Mouse (Mus musculus) erythroblast, embryonic 14.5 days (primary cell): ENCODE measurements around the gene Ube4b. TPM values are rescaled to one million over a fixed set of nuclear protein-coding genes. Genes with fewer than 3 reads are reported as not detected.

Source experiments
- H3K27me3 ChIP-seq: 2 replicates; pipeline ENCODE4 v1.6.1; 2012; ENCODE audit warnings: inconsistent platforms; ENCODE audit not compliant: control insufficient read depth
- H3K36me3 ChIP-seq: 2 replicates; pipeline ENCODE4 v1.6.1; 2012; ENCODE audit warnings: mild to moderate bottlenecking, inconsistent platforms; ENCODE audit not compliant: control insufficient read depth
- H3K4me1 ChIP-seq: 2 replicates; pipeline ENCODE4 v1.6.1; 2012; ENCODE audit warnings: inconsistent platforms; ENCODE audit not compliant: control insufficient read depth
- H3K4me3 ChIP-seq: replicated peaks from 2 replicates; pipeline ENCODE3; 2012; ENCODE audit warnings: moderate library complexity, mild to moderate bottlenecking, inconsistent platforms
- H3K9me3 ChIP-seq: 2 replicates; pipeline ENCODE4 v1.6.1; 2012; ENCODE audit warnings: low read length, inconsistent platforms, mixed read lengths; ENCODE audit not compliant: control insufficient read depth
- GATA1 ChIP-seq: IDR thresholded peaks from 2 replicates; pipeline ENCODE4 v1.6.1; 2012; ENCODE audit warnings: low read length, inconsistent platforms, mixed read lengths
- TAL1 ChIP-seq: IDR thresholded peaks from 3 replicates; pipeline ENCODE4 v1.6.1; 2012; ENCODE audit warnings: low read length, inconsistent platforms, mixed read lengths
- polyA plus RNA-seq: library from polyadenylated mRNA; stranded (reverse); fragments of >175 nt; gene quantifications from 2 replicates; pipeline ENCODE4 v1.2.3, GENCODE M21; 2012

Gene Ube4b
- polyA plus RNA-seq, 1 experiment: 14.2 TPM

GRCm38 (mm10) chr4:149357982-149358381, 68.6 kb downstream of the Ube4b start:
- H3K36me3 ChIP-seq: peaks cover 92% of the 10 kb centered on the region
- no peak for TF ChIP-seq TAL1
- TF ChIP-seq GATA1: no peak
- no peak overlapping the region for H3K4me3 ChIP-seq

GRCm38 (mm10) chr4:149354671-149355070, 71.9 kb downstream of the Ube4b start:
- Histone ChIP-seq H3K4me1 (no peaks in the 10 kb centered on the region), H3K9me3 (no peaks in the 10 kb centered on the region), H3K27me3 (no peaks in the 10 kb centered on the region), H3K4me3 (no peak overlapping the region), H3K36me3 (peaks cover 94% of the 10 kb centered on the region)
- TF ChIP-seq GATA1 (no peak), TAL1 (no peak)

More at GRCm38 (mm10) chr4:149357982-149358381, 68.6 kb downstream of the Ube4b start:
- no peaks in the 10 kb centered on the region for H3K4me1 ChIP-seq
- no peaks in the 10 kb centered on the region for H3K27me3 ChIP-seq
- H3K9me3 ChIP-seq: no peaks in the 10 kb centered on the region

GRCm38 (mm10) chr4:149351596-149352150, 74.9 kb downstream of the Ube4b start:
- TF ChIP-seq GATA1 (no peak), TAL1 (no peak)
- H3K4me3 ChIP-seq: no peak overlapping the region
- H3K36me3 ChIP-seq: peaks cover 93% of the 10 kb centered on the region

GRCm38 (mm10) chr4:149348963-149349362, 77.6 kb downstream of the Ube4b start:
- TF ChIP-seq TAL1 (no peak), GATA1 (no peak)
- H3K4me1 ChIP-seq: no peaks in the 10 kb centered on the region
- no peaks in the 10 kb centered on the region for H3K27me3 ChIP-seq
- no peak overlapping the region for H3K4me3 ChIP-seq
- no peaks in the 10 kb centered on the region for H3K9me3 ChIP-seq
- H3K36me3 ChIP-seq: peaks cover 89% of the 10 kb centered on the region

More at GRCm38 (mm10) chr4:149351596-149352150, 74.9 kb downstream of the Ube4b start:
- Histone ChIP-seq H3K4me1 (no peaks in the 10 kb centered on the region), H3K9me3 (no peaks in the 10 kb centered on the region), H3K27me3 (no peaks in the 10 kb centered on the region)

- H3K4me3 ChIP-seq: no peak overlapping the region
- no peaks in the 10 kb centered on the region for H3K4me1 ChIP-seq
- peaks cover 86% of the 10 kb centered on the region for H3K36me3 ChIP-seq
- no peaks in the 10 kb centered on the region for H3K9me3 ChIP-seq
- H3K27me3 ChIP-seq: no peaks in the 10 kb centered on the region
- TF ChIP-seq TAL1 (no peak), GATA1 (no peak)
Measured at GRCm38 (mm10) chr4:149345873-149346272, 80.7 kb downstream of the Ube4b start.

- H3K9me3 ChIP-seq: no peaks in the 10 kb centered on the region
- TF ChIP-seq GATA1 (no peak), TAL1 (no peak)
- H3K4me1 ChIP-seq: peaks cover 6% of the 10 kb centered on the region
- H3K36me3 ChIP-seq: peaks cover 85% of the 10 kb centered on the region
- no peak overlapping the region for H3K4me3 ChIP-seq
- no peaks in the 10 kb centered on the region for H3K27me3 ChIP-seq
Measured at GRCm38 (mm10) chr4:149344311-149344710, 82.2 kb downstream of the Ube4b start.

GRCm38 (mm10) chr4:149340680-149341079, 85.9 kb downstream of the Ube4b start:
- H3K9me3 ChIP-seq: no peaks in the 10 kb centered on the region
- H3K36me3 ChIP-seq: peaks cover 79% of the 10 kb centered on the region
- H3K4me1 ChIP-seq: peaks cover 6% of the 10 kb centered on the region
- H3K4me3 ChIP-seq: no peak overlapping the region
- TF ChIP-seq GATA1 (no peak), TAL1 (no peak)
- no peaks in the 10 kb centered on the region for H3K27me3 ChIP-seq

- Histone ChIP-seq H3K9me3 (no peaks in the 10 kb centered on the region), H3K27me3 (no peaks in the 10 kb centered on the region), H3K4me1 (peaks cover 6% of the 10 kb centered on the region), H3K36me3 (peaks cover 82% of the 10 kb centered on the region), H3K4me3 (no peak overlapping the region)
- TF ChIP-seq TAL1 (no peak), GATA1 (no peak)
Measured at GRCm38 (mm10) chr4:149339426-149340214, 86.9 kb downstream of the Ube4b start.

GRCm38 (mm10) chr4:149338137-149338536, 88.4 kb downstream of the Ube4b start:
- no peaks in the 10 kb centered on the region for H3K9me3 ChIP-seq
- no peak overlapping the region for H3K4me3 ChIP-seq
- peaks cover 6% of the 10 kb centered on the region for H3K4me1 ChIP-seq
- TF ChIP-seq GATA1: no peak
- no peak for TF ChIP-seq TAL1
- no peaks in the 10 kb centered on the region for H3K27me3 ChIP-seq
- H3K36me3 ChIP-seq: peaks cover 82% of the 10 kb centered on the region
